In the genomic region with DNA sequence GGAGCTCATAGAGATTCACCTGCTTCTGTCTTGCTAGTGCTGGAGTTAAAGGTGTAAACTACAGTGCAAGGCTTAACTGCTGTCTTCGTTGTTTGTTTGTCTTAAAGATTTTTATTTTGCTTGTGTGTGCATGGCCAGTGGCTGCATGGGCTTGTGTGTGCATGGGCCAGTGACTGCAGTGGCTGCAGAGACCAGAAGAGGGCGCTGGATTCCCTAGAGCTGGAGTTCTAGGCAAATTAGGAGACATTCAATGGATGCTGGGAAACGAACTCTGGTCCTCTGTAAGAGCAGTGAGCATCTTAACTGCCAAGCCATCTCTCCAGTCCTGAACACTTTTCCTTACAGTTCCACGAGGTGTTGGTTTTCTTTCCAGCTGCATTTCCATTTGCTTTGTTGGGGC, we compare ENCODE assay signal across 18 mouse cellular contexts. TPM values are rescaled to one million over a fixed set of nuclear protein-coding genes. Genes with fewer than 3 reads are reported as not detected.
DNase-seq lines count a peak whose midpoint lies in the region; ATAC-seq and TF ChIP-seq lines count a peak whose summit lies in the region.
"Had no signal": no experiment of that assay in that cellular context is flagged by ENCODE, and none has a peak within 500 bp of the region (broad histone marks: within the 10 kb centered on the region; RNA-seq: fewer than 3 reads in every experiment).

No protein-coding gene starts in this region.

- no peak for TF ChIP-seq EP300 in stomach, postnatal 0 days (optimal IDR thresholded peaks at IDR 0.05)

- no peaks in the 10 kb centered on the region for H3K27me3 ChIP-seq in kidney, postnatal 0 days (ENCODE audit: insufficient read depth, low read length)
- no peaks in the 10 kb centered on the region for H3K27me3 ChIP-seq in midbrain, postnatal 0 days (ENCODE audit: insufficient read depth, low read length)
- H3K27me3 ChIP-seq in midbrain, embryonic 14.5 days (ENCODE audit: control insufficient read depth, insufficient read depth, low read length) = no peaks in the 10 kb centered on the region
- H3K27me3 ChIP-seq in stomach, postnatal 0 days (ENCODE audit: control insufficient read depth, insufficient read depth, low read length) = no peaks in the 10 kb centered on the region
- H3K27me3 ChIP-seq: liver, embryonic 15.5 days; neural tube, embryonic 12.5 days had no signal

- H3K4me1 ChIP-seq in kidney, postnatal 0 days (replicated peaks; ENCODE audit: insufficient read depth, low read length) = 0 out of 2 replicates have a peak, but pooled peaks cover 7% of the 10 kb centered on the region
- H3K4me1 ChIP-seq in midbrain, postnatal 0 days (ENCODE audit: insufficient read depth, low read length) = no peaks in the 10 kb centered on the region
- H3K4me1 ChIP-seq in midbrain, embryonic 14.5 days (ENCODE audit: control insufficient read depth, insufficient read depth, low read length) = 0 out of 2 replicates have a peak, but pooled peaks cover 3% of the 10 kb centered on the region
- no peaks in the 10 kb centered on the region; the same call in 1 of the 2 replicates for H3K4me1 ChIP-seq in stomach, postnatal 0 days (replicated peaks; ENCODE audit: control insufficient read depth, insufficient read depth)

- no peak overlapping the region for H3K4me3 ChIP-seq in kidney, postnatal 0 days (replicated peaks; ENCODE audit: low read depth, low read length)
- no peak overlapping the region for H3K4me3 ChIP-seq in midbrain, postnatal 0 days (ENCODE audit: low read depth, low read length)
- H3K4me3 ChIP-seq in midbrain, embryonic 14.5 days (replicated peaks; ENCODE audit: low read depth, low read length) = no peak overlapping the region
- no peak overlapping the region for H3K4me3 ChIP-seq in stomach, postnatal 0 days (ENCODE audit: low read depth, low read length)
- H3K4me3 ChIP-seq: erythroblast, embryonic 14.5 days; liver, embryonic 15.5 days; neural tube, embryonic 12.5 days had no signal

- 76% methylated on average over 4 of the region's 4 CpGs for WGBS in kidney, postnatal 0 days
- 86% methylated on average over 4 of the region's 4 CpGs for WGBS in midbrain, postnatal 0 days
- WGBS in midbrain, embryonic 14.5 days = 73% methylated on average over 4 of the region's 4 CpGs
- 70% methylated on average over 4 of the region's 4 CpGs for WGBS in stomach, postnatal 0 days

- no peak overlapping the region for H3K9ac ChIP-seq in kidney, postnatal 0 days (ENCODE audit: low read depth, low read length)
- H3K9ac ChIP-seq in midbrain, postnatal 0 days (replicated peaks; ENCODE audit: low read length, poor library complexity, severe bottlenecking) = no peak overlapping the region
- no peak overlapping the region for H3K9ac ChIP-seq in midbrain, embryonic 14.5 days (replicated peaks; ENCODE audit: low read length)
- H3K9ac ChIP-seq in stomach, postnatal 0 days (ENCODE audit: low read length) = no peak overlapping the region
- H3K9ac ChIP-seq: liver, embryonic 15.5 days; neural tube, embryonic 12.5 days had no signal

- ATAC-seq in CD4-positive, CD25-positive, alpha-beta regulatory T cell, adult 4 months = no peak
- no peak for ATAC-seq in kidney, postnatal 0 days (replicated peaks; ENCODE audit: low FRiP score, low read depth)
- no peak for ATAC-seq in midbrain, postnatal 0 days (ENCODE audit: low FRiP score)
- ATAC-seq in midbrain, embryonic 14.5 days (ENCODE audit: low FRiP score, low TSS enrichment) = no peak
- ATAC-seq in stomach, postnatal 0 days (ENCODE audit: low FRiP score, low TSS enrichment) = no peak
- ATAC-seq: forebrain, embryonic 16.5 days had no signal

- peak; percentile 34; the same call in 1 of the 2 replicates for TF ChIP-seq CTCF in kidney, postnatal 0 days (IDR thresholded peaks at IDR 0.05; ENCODE audit: low read depth)
- peak; percentile 22; the same call in 1 of the 2 replicates for TF ChIP-seq CTCF in midbrain, postnatal 0 days (IDR thresholded peaks at IDR 0.05)
- peak; percentile 37 for TF ChIP-seq CTCF in stomach, postnatal 0 days (IDR thresholded peaks at IDR 0.05; ENCODE audit: low read depth)

- no peak overlapping the region for H3K27ac ChIP-seq in kidney, postnatal 0 days
- H3K27ac ChIP-seq in midbrain, postnatal 0 days (ENCODE audit: low read depth, low read length) = no peak overlapping the region
- H3K27ac ChIP-seq in midbrain, embryonic 14.5 days (replicated peaks; ENCODE audit: low read depth, low read length) = no peak overlapping the region
- no peak overlapping the region; the same call in 1 of the 2 replicates for H3K27ac ChIP-seq in stomach, postnatal 0 days (replicated peaks)
- H3K27ac ChIP-seq: liver, embryonic 15.5 days; neural tube, embryonic 12.5 days had no signal

- no peaks in the 10 kb centered on the region for H3K36me3 ChIP-seq in kidney, postnatal 0 days (ENCODE audit: insufficient read depth, low read length)
- no peaks in the 10 kb centered on the region for H3K36me3 ChIP-seq in midbrain, postnatal 0 days (ENCODE audit: insufficient read depth, low read length)
- no peaks in the 10 kb centered on the region for H3K36me3 ChIP-seq in midbrain, embryonic 14.5 days (ENCODE audit: control insufficient read depth, insufficient read depth, low read length)
- H3K36me3 ChIP-seq in stomach, postnatal 0 days (ENCODE audit: control insufficient read depth, insufficient read depth, low read length) = no peaks in the 10 kb centered on the region

- DNase-seq in CD4-positive, CD25-positive, alpha-beta regulatory T cell, adult 2 months (ENCODE audit: low read depth, low spot score) = peak; percentile 31
- no peak for DNase-seq in kidney, postnatal 0 days (ENCODE audit: low spot score)
- no peak for DNase-seq in kidney, adult 11 months
- DNase-seq in midbrain, postnatal 0 days (ENCODE audit: low spot score) = no peak
- no peak for DNase-seq in midbrain, embryonic 14.5 days
- DNase-seq in stomach, postnatal 0 days (ENCODE audit: low spot score) = no peak
- DNase-seq in T-cell, adult 2 months (ENCODE audit: low spot score) = no peak
- DNase-seq: adrenal gland, postnatal 14 days; cerebellum, postnatal 10 days; gastrocnemius, postnatal 10 days; heart, postnatal 4 days; kidney, postnatal 25 days had no signal

- no peaks in the 10 kb centered on the region for H3K9me3 ChIP-seq in kidney, postnatal 0 days (replicated peaks; ENCODE audit: low read length)
- H3K9me3 ChIP-seq in midbrain, postnatal 0 days (ENCODE audit: low read length) = no peaks in the 10 kb centered on the region
- H3K9me3 ChIP-seq in midbrain, embryonic 14.5 days (ENCODE audit: control insufficient read depth, low read length) = no peaks in the 10 kb centered on the region
- H3K9me3 ChIP-seq in stomach, postnatal 0 days (ENCODE audit: control insufficient read depth, low read length) = no peaks in the 10 kb centered on the region
- H3K9me3 ChIP-seq: liver, embryonic 15.5 days; neural tube, embryonic 12.5 days had no signal

- H3K4me2 ChIP-seq in kidney, postnatal 0 days (ENCODE audit: low read length) = no peak overlapping the region
- no peak overlapping the region for H3K4me2 ChIP-seq in midbrain, postnatal 0 days (ENCODE audit: low read depth, low read length, poor library complexity, severe bottlenecking)
- no peak overlapping the region for H3K4me2 ChIP-seq in midbrain, embryonic 14.5 days (ENCODE audit: low read length)
- no peak overlapping the region for H3K4me2 ChIP-seq in stomach, postnatal 0 days (replicated peaks; ENCODE audit: low read depth)
- H3K4me2 ChIP-seq: heart, embryonic 11.5 days; liver, embryonic 15.5 days; neural tube, embryonic 12.5 days had no signal

RNA-seq across cellular contexts. Expression of a gene that starts 12.6 kb away (rescaled TPM):
- polyA plus RNA-seq in CD4-positive, CD25-positive, alpha-beta regulatory T cell, adult 4 months (2017; shearing (Covaris generic)) = 10 to 100 TPM; 19.5 to 25.8 TPM
- polyA plus RNA-seq in kidney, postnatal 0 days (2015; fragmentation: Nextera tagmentation; extraction: Ambion mirVana) = 19.5 and 24.0 TPM in 2 replicates
- total RNA-seq in midbrain, postnatal 0 days (2014; rRNA removed) = 135 and 142 TPM in 2 replicates
- 32.6 and 33.3 TPM in 2 replicates for polyA plus RNA-seq in midbrain, postnatal 0 days (2015; fragmentation: Nextera tagmentation; extraction: Ambion mirVana)
- polyA plus RNA-seq in midbrain, embryonic 14.5 days (2014; fragmentation: Nextera tagmentation; extraction: Ambion mirVana) = 44.7 and 65.1 TPM in 2 replicates
- polyA plus RNA-seq in stomach, postnatal 0 days (2015; fragmentation: Nextera tagmentation; extraction: Ambion mirVana) = 12.6 and 13.1 TPM in 2 replicates

RNA-seq across cellular contexts. Expression of a gene that starts 22.4 kb away (rescaled TPM):
- polyA plus RNA-seq in CD4-positive, CD25-positive, alpha-beta regulatory T cell, adult 4 months (2017; shearing (Covaris generic)) = 100 to 1,000 TPM; 137 to 146 TPM
- polyA plus RNA-seq in kidney, postnatal 0 days (2015; fragmentation: Nextera tagmentation; extraction: Ambion mirVana) = 166 and 187 TPM in 2 replicates
- 111 and 118 TPM in 2 replicates for total RNA-seq in midbrain, postnatal 0 days (2014; rRNA removed)
- 90.8 and 91.0 TPM in 2 replicates for polyA plus RNA-seq in midbrain, postnatal 0 days (2015; fragmentation: Nextera tagmentation; extraction: Ambion mirVana)
- 116 and 129 TPM in 2 replicates for polyA plus RNA-seq in midbrain, embryonic 14.5 days (2014; fragmentation: Nextera tagmentation; extraction: Ambion mirVana)
- polyA plus RNA-seq in stomach, postnatal 0 days (2015; fragmentation: Nextera tagmentation; extraction: Ambion mirVana) = 108 and 110 TPM in 2 replicates

RNA-seq across cellular contexts. Expression of a gene that starts 27.9 kb away (rescaled TPM):
- 10 to 100 TPM; 30.1 to 39.8 TPM for polyA plus RNA-seq in CD4-positive, CD25-positive, alpha-beta regulatory T cell, adult 4 months (2017; shearing (Covaris generic))
- 46.5 and 49.7 TPM in 2 replicates for polyA plus RNA-seq in kidney, postnatal 0 days (2015; fragmentation: Nextera tagmentation; extraction: Ambion mirVana)
- 42.0 and 59.5 TPM in 2 replicates for total RNA-seq in midbrain, postnatal 0 days (2014; rRNA removed)
- polyA plus RNA-seq in midbrain, postnatal 0 days (2015; fragmentation: Nextera tagmentation; extraction: Ambion mirVana) = 38.3 and 40.1 TPM in 2 replicates
- 43.8 and 51.3 TPM in 2 replicates for polyA plus RNA-seq in midbrain, embryonic 14.5 days (2014; fragmentation: Nextera tagmentation; extraction: Ambion mirVana)
- 28.6 and 29.4 TPM in 2 replicates for polyA plus RNA-seq in stomach, postnatal 0 days (2015; fragmentation: Nextera tagmentation; extraction: Ambion mirVana)
